Mouse (Mus musculus) C3H10T1/2 (cell line): ENCODE measurements around the gene Olfr836. TPM values are rescaled to one million over a fixed set of nuclear protein-coding genes. Genes with fewer than 3 reads are reported as not detected.

ENCODE experiments used
- polyA plus RNA-seq, 2 experiments: library from polyadenylated mRNA; unstranded; fragments of >200 nt; fragmentation: generic; extraction: Trizol; gene quantifications; one replicate each; pipeline ENCODE4 v1.2.1; 2012; ENCODE audit warnings: missing spikeins in 2 of 2

Olfr836 gene
- polyA plus RNA-seq, result not detected

DNA sequence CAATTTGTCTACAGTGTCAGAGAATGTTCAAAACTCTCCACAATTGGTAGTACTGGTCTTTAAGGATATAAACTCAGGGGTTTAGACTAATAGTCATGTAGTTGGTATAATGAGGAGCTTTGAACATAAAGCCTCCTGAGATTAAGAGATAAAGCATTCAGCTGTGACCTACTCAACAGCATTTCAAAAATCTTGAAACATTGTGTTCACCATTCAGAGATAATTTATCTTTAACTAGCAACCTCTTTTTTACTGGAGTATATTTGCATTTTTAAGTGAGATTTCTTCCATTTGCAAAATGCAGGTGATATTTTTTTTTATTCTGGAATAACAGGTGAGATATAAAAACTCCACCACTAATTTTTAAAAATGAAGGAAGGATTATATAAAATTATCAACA is at the start of gene Olfr836:
TSS of gene Olfr836 (plus strand) at position 301 of the 400 bp plus-strand sequence.

GRCm38 (mm10) chr9:19136017-19136416 is 15.8 kb downstream of the Olfr836 start, which contains the start of gene Olfr837:
Gene Olfr837, plus strand, starts transcription at chr9:19136317.

Other genes starting within 250 kb of the Olfr836 start
- not detected for gene Olfr830, start 245.7 kb upstream of the Olfr836 start, polyA plus RNA-seq
- not detected for gene Olfr832, start 183.3 kb upstream of the Olfr836 start, polyA plus RNA-seq
- gene Olfr834, start 132.4 kb upstream of the Olfr836 start, polyA plus RNA-seq, result not detected
- gene Olfr835, start 87.6 kb upstream of the Olfr836 start, polyA plus RNA-seq, result not detected
- not detected for gene Olfr837, start 15.9 kb downstream of the Olfr836 start, polyA plus RNA-seq
- gene Olfr839-ps1, start 56.9 kb downstream of the Olfr836 start, polyA plus RNA-seq, result under 1 TPM in 1 of 2 experiments, not detected in 1; 0.02 TPM
- gene Olfr843, start 131.6 kb downstream of the Olfr836 start, polyA plus RNA-seq, result not detected
- not detected for gene Olfr844, start 196.0 kb downstream of the Olfr836 start, polyA plus RNA-seq
- gene Olfr845, start 216.1 kb downstream of the Olfr836 start, polyA plus RNA-seq, result not detected
- not detected for gene Olfr846, start 243.6 kb downstream of the Olfr836 start, polyA plus RNA-seq